Mouse (Mus musculus) forebrain, embryonic 15.5 days (tissue): Measurements from ENCODE around the gene Slc35g3. TPM values are rescaled to one million over a fixed set of nuclear protein-coding genes. Genes with fewer than 3 reads are reported as not detected.

Source experiments
- ATAC-seq: fragments of 200-750 bp; cut with Nextera tagmentation; replicated peaks from 2 replicates; pipeline ENCODE4 v1.8.0; 2017; ENCODE audit warnings: mild to moderate bottlenecking, moderate TSS enrichment, moderate library complexity
- H3K27ac ChIP-seq: fragments of 300-500 bp; sonication (generic); replicated peaks from 2 replicates; pipeline ENCODE4 v1.5.1; 2015; ENCODE audit warnings: mild to moderate bottlenecking, inconsistent platforms
- H3K27me3 ChIP-seq: fragments of 300-500 bp; sonication (generic); 2 replicates; pipeline ENCODE4 v1.6.1; 2015; ENCODE audit warnings: inconsistent platforms
- H3K36me3 ChIP-seq: fragments of 300-500 bp; sonication (generic); 2 replicates; pipeline ENCODE4 v1.6.1; 2015; ENCODE audit warnings: mild to moderate bottlenecking, inconsistent platforms
- H3K4me1 ChIP-seq: fragments of 300-500 bp; sonication (generic); 2 replicates; pipeline ENCODE4 v1.6.1; 2015; ENCODE audit warnings: inconsistent platforms
- H3K4me2 ChIP-seq: fragments of 300-500 bp; sonication (generic); replicated peaks from 2 replicates; pipeline ENCODE4 v1.6.1; 2015; ENCODE audit warnings: mild to moderate bottlenecking, inconsistent platforms
- H3K4me3 ChIP-seq: fragments of 300-500 bp; sonication (generic); 2 replicates; pipeline ENCODE4 v1.5.1; 2015; ENCODE audit warnings: mild to moderate bottlenecking, inconsistent platforms
- H3K9ac ChIP-seq: fragments of 300-500 bp; sonication (generic); replicated peaks from 2 replicates; pipeline ENCODE4 v1.6.1; 2015; ENCODE audit warnings: mild to moderate bottlenecking, inconsistent platforms
- H3K9me3 ChIP-seq: fragments of 300-500 bp; sonication (generic); 2 replicates; pipeline ENCODE4 v1.6.1; 2016; ENCODE audit warnings: inconsistent platforms
- WGBS: fragments of 180-500 bp; shearing (Covaris S2); methylation state at CpG from one replicate; pipeline ENCODE4 v1.1.7; 2015; ENCODE audit warnings: mixed read lengths; 5-methylcytosine and 5-hydroxymethylcytosine counted together
- polyA plus RNA-seq: library from polyadenylated mRNA; unstranded; fragments of >200 nt; fragmentation: Nextera tagmentation; extraction: Ambion mirVana; gene quantifications from 2 replicates; pipeline ENCODE4 v1.2.1, GENCODE M21; 2015

The Slc35g3 gene
- polyA plus RNA-seq, 1 experiment from 2014 or later = 0.56 TPM

GRCm38 (mm10) chr11:69781828-69782227 is 20.1 kb upstream of the Slc35g3 start:
- WGBS = 41% methylated on average over 4 of the region's 4 CpGs
- no peak overlapping the region for H3K27ac ChIP-seq
- no peaks in the 10 kb centered on the region for H3K4me1 ChIP-seq
- no peaks in the 10 kb centered on the region for H3K9me3 ChIP-seq
- no peak for ATAC-seq
- no peaks in the 10 kb centered on the region for H3K27me3 ChIP-seq
- no peak overlapping the region for H3K4me2 ChIP-seq
- H3K4me3 ChIP-seq = no peak overlapping the region
- peaks cover 6% of the 10 kb centered on the region for H3K36me3 ChIP-seq
- H3K9ac ChIP-seq = no peak overlapping the region

GRCm38 (mm10) chr11:69778985-69779384 is 17.2 kb upstream of the Slc35g3 start:
- no peak overlapping the region for H3K9ac ChIP-seq
- H3K4me1 ChIP-seq = no peaks in the 10 kb centered on the region
- 59% methylated on average over 7 of the region's 7 CpGs for WGBS
- no peak overlapping the region for H3K27ac ChIP-seq
- H3K27me3 ChIP-seq = no peaks in the 10 kb centered on the region
- no peaks in the 10 kb centered on the region for H3K9me3 ChIP-seq
- H3K36me3 ChIP-seq = peaks cover 8% of the 10 kb centered on the region
- H3K4me3 ChIP-seq = no peak overlapping the region
- ATAC-seq = no peak
- H3K4me2 ChIP-seq = no peak overlapping the region

GRCm38 (mm10) chr11:69778258-69778982 is 16.7 kb upstream of the Slc35g3 start:
- Histone ChIP-seq H3K9ac (no peak overlapping the region), H3K4me1 (no peaks in the 10 kb centered on the region), H3K4me3 (no peak overlapping the region), H3K36me3 (peaks cover 8% of the 10 kb centered on the region), H3K27ac (no peak overlapping the region), H3K27me3 (no peaks in the 10 kb centered on the region), H3K4me2 (no peak overlapping the region), H3K9me3 (no peaks in the 10 kb centered on the region)
- no peak for ATAC-seq
- WGBS = 71% methylated on average over 23 of the region's 23 CpGs

- Histone ChIP-seq H3K4me2 (no peak overlapping the region), H3K36me3 (peaks cover 8% of the 10 kb centered on the region), H3K9ac (no peak overlapping the region), H3K4me3 (no peak overlapping the region), H3K9me3 (no peaks in the 10 kb centered on the region), H3K27ac (no peak overlapping the region), H3K4me1 (no peaks in the 10 kb centered on the region), H3K27me3 (no peaks in the 10 kb centered on the region)
- 65% methylated on average over 26 of the region's 26 CpGs for WGBS
- ATAC-seq = 0 out of 2 replicates have a peak, but pooled peaks have one; percentile 41
Observed at GRCm38 (mm10) chr11:69777504-69778257, 15.9 kb upstream of the Slc35g3 start.

- H3K4me2 ChIP-seq = no peak overlapping the region
- H3K27ac ChIP-seq = no peak overlapping the region
- H3K27me3 ChIP-seq = no peaks in the 10 kb centered on the region
- no peaks in the 10 kb centered on the region for H3K9me3 ChIP-seq
- H3K36me3 ChIP-seq = peaks cover 8% of the 10 kb centered on the region
- H3K9ac ChIP-seq = no peak overlapping the region
- H3K4me3 ChIP-seq = no peak overlapping the region
- WGBS = 89% methylated on average over 20 of the region's 20 CpGs
- no peak for ATAC-seq
- H3K4me1 ChIP-seq = no peaks in the 10 kb centered on the region
Observed at GRCm38 (mm10) chr11:69776488-69776887, 14.7 kb upstream of the Slc35g3 start.

- no peaks in the 10 kb centered on the region for H3K9me3 ChIP-seq
- no peaks in the 10 kb centered on the region for H3K27me3 ChIP-seq
- H3K27ac ChIP-seq = no peak overlapping the region
- H3K4me2 ChIP-seq = no peak overlapping the region
- 76% methylated on average over 10 of the region's 10 CpGs for WGBS
- H3K36me3 ChIP-seq = peaks cover 8% of the 10 kb centered on the region
- no peak for ATAC-seq
- no peak overlapping the region for H3K9ac ChIP-seq
- H3K4me1 ChIP-seq = no peaks in the 10 kb centered on the region
- H3K4me3 ChIP-seq = no peak overlapping the region
Observed at GRCm38 (mm10) chr11:69775716-69776115, 13.9 kb upstream of the Slc35g3 start.

GRCm38 (mm10) chr11:69774961-69775360 is 13.2 kb upstream of the Slc35g3 start:
- no peak for ATAC-seq
- WGBS = 56% methylated on average over 5 of the region's 5 CpGs
- no peak overlapping the region for H3K4me3 ChIP-seq
- H3K27me3 ChIP-seq = no peaks in the 10 kb centered on the region
- no peak overlapping the region for H3K27ac ChIP-seq
- H3K36me3 ChIP-seq = peaks cover 8% of the 10 kb centered on the region
- H3K9me3 ChIP-seq = no peaks in the 10 kb centered on the region
- H3K4me1 ChIP-seq = no peaks in the 10 kb centered on the region
- no peak overlapping the region for H3K9ac ChIP-seq
- no peak overlapping the region for H3K4me2 ChIP-seq

GRCm38 (mm10) chr11:69767625-69767909 is 5.8 kb upstream of the Slc35g3 start:
- peak overlapping the region; percentile 51; the same call in 1 of the 2 replicates for H3K4me2 ChIP-seq
- H3K9ac ChIP-seq = no peak overlapping the region
- H3K4me3 ChIP-seq = peak overlapping the region; percentile 79; the same call in 1 of the 2 replicates
- 79% methylated on average over 4 of the region's 4 CpGs for WGBS
- peaks cover 23% of the 10 kb centered on the region for H3K4me1 ChIP-seq
- no peak overlapping the region for H3K27ac ChIP-seq
- no peaks in the 10 kb centered on the region for H3K36me3 ChIP-seq
- ATAC-seq = no peak
- no peaks in the 10 kb centered on the region for H3K9me3 ChIP-seq
- no peaks in the 10 kb centered on the region for H3K27me3 ChIP-seq

GRCm38 (mm10) chr11:69766872-69767624 is 5.3 kb upstream of the Slc35g3 start:
- WGBS = 67% methylated on average over 13 of the region's 13 CpGs
- Histone ChIP-seq H3K4me2 (peak overlapping the region; percentile 51), H3K4me1 (peaks cover 23% of the 10 kb centered on the region), H3K27me3 (no peaks in the 10 kb centered on the region), H3K27ac (0 out of 2 replicates have a peak overlapping the region, but pooled peaks have one; percentile 76), H3K9ac (peak overlapping the region; percentile 92), H3K9me3 (no peaks in the 10 kb centered on the region), H3K4me3 (peak overlapping the region; percentile 79), H3K36me3 (no peaks in the 10 kb centered on the region)
- no peak for ATAC-seq

- no peaks in the 10 kb centered on the region for H3K9me3 ChIP-seq
- H3K27me3 ChIP-seq = no peaks in the 10 kb centered on the region
- peak overlapping the region; percentile 92 for H3K9ac ChIP-seq
- 1% methylated on average over 36 of the region's 37 CpGs for WGBS
- H3K4me3 ChIP-seq = peak overlapping the region; percentile 79
- H3K27ac ChIP-seq = peak overlapping the region; percentile 76
- no peaks in the 10 kb centered on the region for H3K36me3 ChIP-seq
- ATAC-seq = peak; percentile 78
- H3K4me2 ChIP-seq = peak overlapping the region; percentile 51
- peaks cover 23% of the 10 kb centered on the region for H3K4me1 ChIP-seq
Observed at GRCm38 (mm10) chr11:69766126-69766609, 4.4 kb upstream of the Slc35g3 start.

- Histone ChIP-seq H3K9ac (peak within 1 kb of the TSS; percentile 92), H3K4me2 (peak within 1 kb of the TSS; percentile 51), H3K36me3 (no peaks in the 10 kb centered on the region), H3K9me3 (no peaks in the 10 kb centered on the region), H3K27me3 (no peaks in the 10 kb centered on the region), H3K4me3 (peak within 1 kb of the TSS; percentile 79), H3K27ac (peak within 1 kb of the TSS; percentile 76), H3K4me1 (peaks cover 29% of the 10 kb centered on the region)
- 17% methylated on average over 51 of the region's 55 CpGs for WGBS
- ATAC-seq = peak; percentile 60
Observed at GRCm38 (mm10) chr11:69765221-69766125, 3.7 kb upstream of the Slc35g3 start, which contains the start of gene Zbtb4. TSS of gene Zbtb4 (plus strand) at chr11:69765912.
